Mouse (Mus musculus) cerebellum, adult 11 months (tissue): Measurements from ENCODE around the gene Exosc8.
"Not testable (repeated sequence)": the region's sequence is repeated elsewhere in the genome, so short reads cannot be mapped to it uniquely, and the experiment has no call there.

Source experiments
- DNase-seq: peaks from one replicate; pipeline ENCODE4 v3.0.0; 2022

Gene Exosc8

GRCm38 (mm10) chr3:54734411-54735246 is 564 bp downstream of the Exosc8 start:
- peak; percentile 90 for DNase-seq

- DNase-seq: no peak
These were observed 2.8 kb downstream of the Exosc8 start for GRCm38 (mm10) chr3:54732371-54732770.

- DNase-seq: no peak
These were observed 3.5 kb downstream of the Exosc8 start for GRCm38 (mm10) chr3:54731626-54732150.

- DNase-seq: no peak
These were observed 7.1 kb downstream of the Exosc8 start for GRCm38 (mm10) chr3:54728100-54728499.

GRCm38 (mm10) chr3:54727588-54727987 is 7.6 kb downstream of the Exosc8 start:
- DNase-seq: no peak

GRCm38 (mm10) chr3:54725344-54725743 is 9.8 kb downstream of the Exosc8 start:
- no peak for DNase-seq

GRCm38 (mm10) chr3:54723741-54724500 is 11.3 kb downstream of the Exosc8 start:
- DNase-seq: no peak

GRCm38 (mm10) chr3:54718947-54719346 is 16.2 kb downstream of the Exosc8 start:
- DNase-seq: no peak

GRCm38 (mm10) chr3:54717348-54717747 is 17.8 kb downstream of the Exosc8 start:
- no peak for DNase-seq

GRCm38 (mm10) chr3:54715461-54715860 is 19.7 kb downstream of the Exosc8 start:
- no peak for DNase-seq

- DNase-seq: no peak
These were observed 20.9 kb downstream of the Exosc8 start, which contains the start of gene Gm21958 for GRCm38 (mm10) chr3:54714253-54714652. TSS of gene Gm21958 (minus strand) at chr3:54714353.

GRCm38 (mm10) chr3:54708972-54709371 is 26.2 kb downstream of the Exosc8 start:
- no peak for DNase-seq

GRCm38 (mm10) chr3:54704106-54704505 is 31.1 kb downstream of the Exosc8 start:
- not testable (repeated sequence) for DNase-seq

GRCm38 (mm10) chr3:54699759-54700301 is 35.4 kb downstream of the Exosc8 start:
- DNase-seq: no peak

GRCm38 (mm10) chr3:54693056-54693415 is 42.2 kb downstream of the Exosc8 start:
- DNase-seq: no peak

GRCm38 (mm10) chr3:54692202-54693055 is 42.8 kb downstream of the Exosc8 start, which contains the start of gene Supt20:
TSS of gene Supt20 (plus strand) at chr3:54692807.
- DNase-seq: peak; percentile 89

GRCm38 (mm10) chr3:54689091-54689490 is 46.1 kb downstream of the Exosc8 start:
- no peak for DNase-seq

GRCm38 (mm10) chr3:54687245-54687644 is 47.9 kb downstream of the Exosc8 start:
- DNase-seq: no peak

GRCm38 (mm10) chr3:54685202-54685601 is 50.0 kb downstream of the Exosc8 start:
- no peak for DNase-seq

- DNase-seq: no peak
These were observed 53.6 kb downstream of the Exosc8 start for GRCm38 (mm10) chr3:54681310-54682204.
